Mouse (Mus musculus) c-Kit-positive CD71-positive TER-119-negative erythroid progenitor cells, embryonic 14.5 days (primary cell): ENCODE measurements at regions not wholly inside any gene's neighbourhood (a gene's known extent, or its start where the extent isn't known, plus 50 kb on each side); places are given as distances from the start of the nearest gene placed in this dataset.

ENCODE experiments used
- DNase-seq: peaks from one replicate; pipeline ENCODE4 v3.0.0-alpha.2; 2013; ENCODE audit warnings: low read depth

- no peak for DNase-seq
These were observed 71.8 kb downstream of the Arf2 start for GRCm38 (mm10) chr11:104038271-104038800.

GRCm38 (mm10) chr11:104045216-104045615 is 78.7 kb downstream of the Arf2 start:
- DNase-seq, result no peak

- no peak for DNase-seq
These were observed 80.7 kb upstream of the Crhr1 start for GRCm38 (mm10) chr11:104051986-104052385.

GRCm38 (mm10) chr11:104053242-104053641 is 79.4 kb upstream of the Crhr1 start:
- DNase-seq, result peak; percentile 14

GRCm38 (mm10) chr11:104055941-104056340 is 76.7 kb upstream of the Crhr1 start:
- DNase-seq, result no peak

GRCm38 (mm10) chr11:104057046-104057445 is 75.6 kb upstream of the Crhr1 start:
- no peak for DNase-seq

- no peak for DNase-seq
These were observed 74.1 kb upstream of the Crhr1 start for GRCm38 (mm10) chr11:104058600-104058999.

- no peak for DNase-seq
These were observed 73.6 kb upstream of the Crhr1 start for GRCm38 (mm10) chr11:104059085-104059484.

- DNase-seq, result no peak
These were observed 71.3 kb upstream of the Crhr1 start for GRCm38 (mm10) chr11:104061361-104061760.

GRCm38 (mm10) chr11:104065181-104065580 is 67.5 kb upstream of the Crhr1 start:
- no peak for DNase-seq

- no peak for DNase-seq
These were observed 60.0 kb upstream of the Crhr1 start for GRCm38 (mm10) chr11:104072591-104073183.

GRCm38 (mm10) chr11:104074763-104075162 is 57.9 kb upstream of the Crhr1 start:
- no peak for DNase-seq

- DNase-seq, result no peak
These were observed 57.3 kb upstream of the Crhr1 start for GRCm38 (mm10) chr11:104075394-104075793.

- no peak for DNase-seq
These were observed 50.6 kb upstream of the Crhr1 start for GRCm38 (mm10) chr11:104082083-104082482.
